Mouse (Mus musculus): ENCODE data around the gene Tanc2. TPM values are rescaled to one million over a fixed set of nuclear protein-coding genes. Genes with fewer than 3 reads are reported as not detected.

Tanc2 gene
- polyA plus RNA-seq, 1 experiment from 2014 or later = 1.5 TPM

GRCm38 (mm10) chr11:105966288-105966687 is 376.5 kb downstream of the Tanc2 start:
- DNase-seq (no peak), ATAC-seq (no peak)
- Histone ChIP-seq H3K4me1 (ENCODE audit: insufficient read depth) (peaks cover 5% of the 10 kb centered on the region; the same call in 1 of the 2 replicates), H3K9me3 (ENCODE audit: low read length) (no peaks in the 10 kb centered on the region), H3K27me3 (ENCODE audit: insufficient read depth, low read length) (peaks cover 48% of the 10 kb centered on the region), H3K27ac (ENCODE audit: low read depth) (no peak overlapping the region), H3K4me2 (ENCODE audit: low read depth, low read length) (no peak overlapping the region), H3K36me3 (replicated peaks; ENCODE audit: insufficient read depth, low read length) (no peaks in the 10 kb centered on the region), H3K4me3 (ENCODE audit: low read depth, low read length) (no peak overlapping the region), H3K9ac (replicated peaks) (no peak overlapping the region)
- no peak for TF ChIP-seq CTCF (IDR thresholded peaks at IDR 0.05; ENCODE audit: low read depth)
- no peak for TF ChIP-seq EP300 (IDR thresholded peaks at IDR 0.05; ENCODE audit: low read depth)
- WGBS (ENCODE audit: insufficient replicate concordance) = 63% methylated on average over 4 of the region's 4 CpGs

- TF ChIP-seq CTCF (IDR thresholded peaks at IDR 0.05; ENCODE audit: low read depth) (no peak), EP300 (IDR thresholded peaks at IDR 0.05; ENCODE audit: low read depth) (no peak)
- Histone ChIP-seq H3K9me3 (ENCODE audit: low read length) (no peaks in the 10 kb centered on the region), H3K27ac (ENCODE audit: low read depth) (no peak within 1 kb of the TSS), H3K27me3 (ENCODE audit: insufficient read depth, low read length) (peaks cover 53% of the 10 kb centered on the region), H3K9ac (replicated peaks) (no peak within 1 kb of the TSS; the same call in 1 of the 2 replicates), H3K4me1 (ENCODE audit: insufficient read depth) (peaks cover 5% of the 10 kb centered on the region; the same call in 1 of the 2 replicates), H3K36me3 (replicated peaks; ENCODE audit: insufficient read depth, low read length) (no peaks in the 10 kb centered on the region), H3K4me2 (ENCODE audit: low read depth, low read length) (peak within 1 kb of the TSS; percentile 69), H3K4me3 (ENCODE audit: low read depth, low read length) (peak within 1 kb of the TSS; percentile 42)
- ATAC-seq = no peak
- WGBS (ENCODE audit: insufficient replicate concordance) = 2% methylated on average over 62 of the region's 76 CpGs
- peak; percentile 35 for DNase-seq
Measured at GRCm38 (mm10) chr11:105967741-105968574, 378.2 kb downstream of the Tanc2 start, which contains the start of gene Ace. Gene Ace, plus strand, starts transcription at chr11:105967945.

- ATAC-seq = no peak
- no peak for TF ChIP-seq CTCF (IDR thresholded peaks at IDR 0.05; ENCODE audit: low read depth)
- TF ChIP-seq EP300 (IDR thresholded peaks at IDR 0.05; ENCODE audit: low read depth) = no peak
- DNase-seq = no peak
- Histone ChIP-seq H3K9me3 (ENCODE audit: low read length) (no peaks in the 10 kb centered on the region), H3K36me3 (replicated peaks; ENCODE audit: insufficient read depth, low read length) (no peaks in the 10 kb centered on the region), H3K9ac (replicated peaks) (no peak overlapping the region), H3K4me1 (ENCODE audit: insufficient read depth) (peaks cover 5% of the 10 kb centered on the region; the same call in 1 of the 2 replicates), H3K4me2 (ENCODE audit: low read depth, low read length) (no peak overlapping the region), H3K27ac (ENCODE audit: low read depth) (no peak overlapping the region), H3K27me3 (ENCODE audit: insufficient read depth, low read length) (peaks cover 57% of the 10 kb centered on the region), H3K4me3 (ENCODE audit: low read depth, low read length) (no peak overlapping the region)
- 39% methylated on average over 10 of the region's 10 CpGs for WGBS (ENCODE audit: insufficient replicate concordance)
Measured at GRCm38 (mm10) chr11:105968948-105969347, 379.2 kb downstream of the Tanc2 start.

- no peak overlapping the region for H3K9ac ChIP-seq (replicated peaks)
- ATAC-seq = no peak
- no peak overlapping the region for H3K4me3 ChIP-seq (ENCODE audit: low read depth, low read length)
- TF ChIP-seq CTCF (IDR thresholded peaks at IDR 0.05; ENCODE audit: low read depth) = peak; percentile 57
- TF ChIP-seq EP300 (IDR thresholded peaks at IDR 0.05; ENCODE audit: low read depth) = no peak
- H3K27ac ChIP-seq (ENCODE audit: low read depth) = no peak overlapping the region
- H3K4me2 ChIP-seq (ENCODE audit: low read depth, low read length) = no peak overlapping the region
- peaks cover 59% of the 10 kb centered on the region for H3K27me3 ChIP-seq (ENCODE audit: insufficient read depth, low read length)
- H3K9me3 ChIP-seq (ENCODE audit: low read length) = no peaks in the 10 kb centered on the region
- peaks cover 5% of the 10 kb centered on the region; the same call in 1 of the 2 replicates for H3K4me1 ChIP-seq (ENCODE audit: insufficient read depth)
- 25% methylated on average over 1 of the region's 1 CpGs for whole genome bisulfite sequencing (ENCODE audit: insufficient replicate concordance)
- DNase-seq = peak; percentile 52
- H3K36me3 ChIP-seq (replicated peaks; ENCODE audit: insufficient read depth, low read length) = no peaks in the 10 kb centered on the region
Measured at GRCm38 (mm10) chr11:105969516-105969915, 379.7 kb downstream of the Tanc2 start.

- WGBS (ENCODE audit: insufficient replicate concordance) = 86% methylated on average over 6 of the region's 6 CpGs
- Histone ChIP-seq H3K27ac (ENCODE audit: low read depth) (no peak overlapping the region), H3K36me3 (replicated peaks; ENCODE audit: insufficient read depth, low read length) (no peaks in the 10 kb centered on the region), H3K4me1 (ENCODE audit: insufficient read depth) (no peaks in the 10 kb centered on the region), H3K9me3 (ENCODE audit: low read length) (no peaks in the 10 kb centered on the region), H3K27me3 (ENCODE audit: insufficient read depth, low read length) (peaks cover 49% of the 10 kb centered on the region), H3K4me3 (ENCODE audit: low read depth, low read length) (no peak overlapping the region), H3K4me2 (ENCODE audit: low read depth, low read length) (no peak overlapping the region), H3K9ac (replicated peaks) (no peak overlapping the region)
- no peak for TF ChIP-seq EP300 (IDR thresholded peaks at IDR 0.05; ENCODE audit: low read depth)
- no peak for TF ChIP-seq CTCF (IDR thresholded peaks at IDR 0.05; ENCODE audit: low read depth)
- no peak for ATAC-seq
- DNase-seq = no peak
Measured at GRCm38 (mm10) chr11:105974593-105974992, 384.8 kb downstream of the Tanc2 start.

- no peak for TF ChIP-seq CTCF (IDR thresholded peaks at IDR 0.05; ENCODE audit: low read depth)
- no peak for TF ChIP-seq EP300 (IDR thresholded peaks at IDR 0.05; ENCODE audit: low read depth)
- H3K9ac ChIP-seq (replicated peaks) = no peak overlapping the region
- H3K4me2 ChIP-seq (ENCODE audit: low read depth, low read length) = no peak overlapping the region
- WGBS (ENCODE audit: insufficient replicate concordance) = 50% methylated on average over 3 of the region's 3 CpGs
- H3K27me3 ChIP-seq (ENCODE audit: insufficient read depth, low read length) = peaks cover 49% of the 10 kb centered on the region
- no peaks in the 10 kb centered on the region for H3K9me3 ChIP-seq (ENCODE audit: low read length)
- ATAC-seq (no peak), DNase-seq (no peak)
- no peaks in the 10 kb centered on the region for H3K4me1 ChIP-seq (ENCODE audit: insufficient read depth)
- H3K4me3 ChIP-seq (ENCODE audit: low read depth, low read length) = no peak overlapping the region
- no peaks in the 10 kb centered on the region for H3K36me3 ChIP-seq (replicated peaks; ENCODE audit: insufficient read depth, low read length)
- H3K27ac ChIP-seq (ENCODE audit: low read depth) = no peak overlapping the region
Measured at GRCm38 (mm10) chr11:105975050-105975449, 385.3 kb downstream of the Tanc2 start.
